Mouse (Mus musculus): ENCODE measurements around the gene Tacr2. TPM values are rescaled to one million over a fixed set of nuclear protein-coding genes. Genes with fewer than 3 reads are reported as not detected.

Gene Tacr2
- polyA plus RNA-seq (2015; fragmentation: Nextera tagmentation; extraction: Ambion mirVana): not detected in 2 replicates

GRCm38 (mm10) chr10:62252000-62252488 is at the start of gene Tacr2:
Gene Tacr2, plus strand, starts transcription at chr10:62252438.
- Histone ChIP-seq H3K4me2 (no peak within 1 kb of the TSS), H3K27ac (no peak within 1 kb of the TSS), H3K36me3 (replicated peaks) (no peaks in the 10 kb centered on the region), H3K4me1 (no peaks in the 10 kb centered on the region), H3K9ac (no peak within 1 kb of the TSS), H3K4me3 (no peak within 1 kb of the TSS), H3K9me3 (no peaks in the 10 kb centered on the region), H3K27me3 (replicated peaks) (no peaks in the 10 kb centered on the region)
- ATAC-seq (replicated peaks): no peak
- WGBS: 47% methylated on average over 12 of the region's 12 CpGs

- Histone ChIP-seq H3K27me3 (replicated peaks) (no peaks in the 10 kb centered on the region), H3K27ac (no peak overlapping the region), H3K9ac (no peak overlapping the region), H3K9me3 (no peaks in the 10 kb centered on the region), H3K4me3 (no peak overlapping the region), H3K4me2 (no peak overlapping the region), H3K36me3 (replicated peaks) (no peaks in the 10 kb centered on the region), H3K4me1 (no peaks in the 10 kb centered on the region)
- WGBS: 87% methylated on average over 6 of the region's 6 CpGs
- no peak for ATAC-seq (replicated peaks)
Measured at GRCm38 (mm10) chr10:62202574-62202973, 49.7 kb upstream of the Tacr2 start.

GRCm38 (mm10) chr10:62208241-62208896 is 43.9 kb upstream of the Tacr2 start:
- Histone ChIP-seq H3K36me3 (replicated peaks) (no peaks in the 10 kb centered on the region), H3K27me3 (replicated peaks) (no peaks in the 10 kb centered on the region), H3K9me3 (no peaks in the 10 kb centered on the region), H3K9ac (no peak overlapping the region), H3K4me1 (0 out of 2 replicates have a peak, but pooled peaks cover 3% of the 10 kb centered on the region), H3K4me3 (no peak overlapping the region), H3K4me2 (no peak overlapping the region), H3K27ac (no peak overlapping the region)
- WGBS: 88% methylated on average over 10 of the region's 10 CpGs
- no peak for ATAC-seq (replicated peaks)

GRCm38 (mm10) chr10:62211310-62211709 is 40.9 kb upstream of the Tacr2 start:
- no peak overlapping the region for H3K4me2 ChIP-seq
- 68% methylated on average over 6 of the region's 6 CpGs for WGBS
- H3K36me3 ChIP-seq (replicated peaks): no peaks in the 10 kb centered on the region
- H3K9me3 ChIP-seq: no peaks in the 10 kb centered on the region
- ATAC-seq (replicated peaks): no peak
- no peaks in the 10 kb centered on the region for H3K27me3 ChIP-seq (replicated peaks)
- no peak overlapping the region for H3K9ac ChIP-seq
- no peak overlapping the region for H3K27ac ChIP-seq
- H3K4me1 ChIP-seq: 0 out of 2 replicates have a peak, but pooled peaks cover 3% of the 10 kb centered on the region
- H3K4me3 ChIP-seq: no peak overlapping the region

- Histone ChIP-seq H3K4me2 (no peak overlapping the region), H3K27ac (no peak overlapping the region), H3K9ac (no peak overlapping the region), H3K27me3 (replicated peaks) (no peaks in the 10 kb centered on the region), H3K9me3 (no peaks in the 10 kb centered on the region), H3K4me3 (no peak overlapping the region), H3K4me1 (0 out of 2 replicates have a peak, but pooled peaks cover 3% of the 10 kb centered on the region), H3K36me3 (replicated peaks) (no peaks in the 10 kb centered on the region)
- no peak for ATAC-seq (replicated peaks)
- WGBS: 58% methylated on average over 5 of the region's 5 CpGs
Measured at GRCm38 (mm10) chr10:62215169-62215616, 37.0 kb upstream of the Tacr2 start.

GRCm38 (mm10) chr10:62215633-62216032 is 36.6 kb upstream of the Tacr2 start:
- 96% methylated on average over 8 of the region's 8 CpGs for WGBS

GRCm38 (mm10) chr10:62216595-62216994 is 35.6 kb upstream of the Tacr2 start:
- Histone ChIP-seq H3K36me3 (replicated peaks) (no peaks in the 10 kb centered on the region), H3K27ac (peak overlapping the region; percentile 19; the same call in 1 of the 2 replicates), H3K9me3 (no peaks in the 10 kb centered on the region), H3K4me3 (no peak overlapping the region), H3K4me2 (no peak overlapping the region), H3K27me3 (replicated peaks) (no peaks in the 10 kb centered on the region), H3K4me1 (no peaks in the 10 kb centered on the region), H3K9ac (no peak overlapping the region)
- 47% methylated on average over 5 of the region's 5 CpGs for WGBS
- no peak for ATAC-seq (replicated peaks)

More at GRCm38 (mm10) chr10:62215633-62216032, 36.6 kb upstream of the Tacr2 start:
- Histone ChIP-seq H3K36me3 (replicated peaks) (no peaks in the 10 kb centered on the region), H3K9ac (no peak overlapping the region), H3K27me3 (replicated peaks) (no peaks in the 10 kb centered on the region), H3K4me2 (no peak overlapping the region), H3K4me3 (no peak overlapping the region), H3K4me1 (0 out of 2 replicates have a peak, but pooled peaks cover 3% of the 10 kb centered on the region), H3K27ac (no peak overlapping the region), H3K9me3 (no peaks in the 10 kb centered on the region)
- no peak for ATAC-seq (replicated peaks)

GRCm38 (mm10) chr10:62217196-62217595 is 35.0 kb upstream of the Tacr2 start:
- WGBS: 35% methylated on average over 8 of the region's 8 CpGs
- no peaks in the 10 kb centered on the region for H3K4me1 ChIP-seq
- H3K9ac ChIP-seq: no peak overlapping the region
- no peaks in the 10 kb centered on the region for H3K9me3 ChIP-seq
- ATAC-seq (replicated peaks): no peak
- no peaks in the 10 kb centered on the region for H3K36me3 ChIP-seq (replicated peaks)
- H3K4me3 ChIP-seq: no peak overlapping the region
- H3K27me3 ChIP-seq (replicated peaks): no peaks in the 10 kb centered on the region
- H3K4me2 ChIP-seq: no peak overlapping the region
- H3K27ac ChIP-seq: peak overlapping the region; percentile 19; the same call in 1 of the 2 replicates

- 94% methylated on average over 19 of the region's 19 CpGs for WGBS
- H3K4me1 ChIP-seq: no peaks in the 10 kb centered on the region
- H3K27ac ChIP-seq: no peak overlapping the region
- no peak for ATAC-seq (replicated peaks)
- H3K27me3 ChIP-seq (replicated peaks): no peaks in the 10 kb centered on the region
- no peak overlapping the region for H3K9ac ChIP-seq
- no peak overlapping the region for H3K4me3 ChIP-seq
- no peak overlapping the region for H3K4me2 ChIP-seq
- no peaks in the 10 kb centered on the region for H3K36me3 ChIP-seq (replicated peaks)
- no peaks in the 10 kb centered on the region for H3K9me3 ChIP-seq
Measured at GRCm38 (mm10) chr10:62218044-62218788, 34.0 kb upstream of the Tacr2 start.

- H3K4me3 ChIP-seq: no peak overlapping the region
- no peaks in the 10 kb centered on the region for H3K4me1 ChIP-seq
- no peak overlapping the region for H3K9ac ChIP-seq
- no peak overlapping the region for H3K4me2 ChIP-seq
- no peaks in the 10 kb centered on the region for H3K9me3 ChIP-seq
- WGBS: 72% methylated on average over 7 of the region's 7 CpGs
- H3K27ac ChIP-seq: no peak overlapping the region
- ATAC-seq (replicated peaks): no peak
- H3K27me3 ChIP-seq (replicated peaks): no peaks in the 10 kb centered on the region
- H3K36me3 ChIP-seq (replicated peaks): no peaks in the 10 kb centered on the region
Measured at GRCm38 (mm10) chr10:62218789-62219172, 33.5 kb upstream of the Tacr2 start.

- no peaks in the 10 kb centered on the region for H3K27me3 ChIP-seq (replicated peaks)
- 80% methylated on average over 8 of the region's 8 CpGs for WGBS
- H3K27ac ChIP-seq: no peak overlapping the region
- no peaks in the 10 kb centered on the region for H3K4me1 ChIP-seq
- no peak overlapping the region for H3K4me3 ChIP-seq
- no peak overlapping the region for H3K9ac ChIP-seq
- H3K36me3 ChIP-seq (replicated peaks): no peaks in the 10 kb centered on the region
- no peak overlapping the region for H3K4me2 ChIP-seq
- ATAC-seq (replicated peaks): no peak
- no peaks in the 10 kb centered on the region for H3K9me3 ChIP-seq
Measured at GRCm38 (mm10) chr10:62220732-62221514, 31.3 kb upstream of the Tacr2 start.

- 93% methylated on average over 2 of the region's 2 CpGs for WGBS
- no peaks in the 10 kb centered on the region for H3K36me3 ChIP-seq (replicated peaks)
- no peaks in the 10 kb centered on the region for H3K27me3 ChIP-seq (replicated peaks)
- H3K4me2 ChIP-seq: no peak overlapping the region
- H3K9me3 ChIP-seq: no peaks in the 10 kb centered on the region
- H3K4me3 ChIP-seq: no peak overlapping the region
- no peaks in the 10 kb centered on the region for H3K4me1 ChIP-seq
- no peak overlapping the region for H3K9ac ChIP-seq
- no peak for ATAC-seq (replicated peaks)
- H3K27ac ChIP-seq: no peak overlapping the region
Measured at GRCm38 (mm10) chr10:62221647-62222046, 30.6 kb upstream of the Tacr2 start.

Measured in midbrain, embryonic 15.5 days (tissue).